Mouse (Mus musculus) ES-Bruce4 (cell line): ENCODE measurements around the gene Prss57.

ENCODE experiments used
- CTCF ChIP-seq: IDR thresholded peaks from one replicate; pipeline ENCODE4 v1.8.1; 2011; ENCODE audit warnings: low read depth, low read length
- EP300 ChIP-seq: IDR thresholded peaks from 2 replicates; pipeline ENCODE4 v1.6.1; 2011; ENCODE audit warnings: low read depth, low read length; ENCODE audit not compliant: insufficient read depth
- POLR2A ChIP-seq: IDR thresholded peaks from one replicate; pipeline ENCODE4 v1.8.1; 2011; ENCODE audit warnings: low read length; ENCODE audit not compliant: insufficient read depth

- no peak for TF ChIP-seq POLR2A
- TF ChIP-seq EP300 = no peak
- TF ChIP-seq CTCF = no peak
Measured at GRCm38 (mm10) chr10:79746774-79747151, 44.0 kb downstream of the Prss57 start.
